Mouse (Mus musculus): Measurements from ENCODE around the gene Mvp.
A peak's percentile ranks its signal among the peaks of the same experiment; 100 is the strongest.

The Mvp gene

DNA sequence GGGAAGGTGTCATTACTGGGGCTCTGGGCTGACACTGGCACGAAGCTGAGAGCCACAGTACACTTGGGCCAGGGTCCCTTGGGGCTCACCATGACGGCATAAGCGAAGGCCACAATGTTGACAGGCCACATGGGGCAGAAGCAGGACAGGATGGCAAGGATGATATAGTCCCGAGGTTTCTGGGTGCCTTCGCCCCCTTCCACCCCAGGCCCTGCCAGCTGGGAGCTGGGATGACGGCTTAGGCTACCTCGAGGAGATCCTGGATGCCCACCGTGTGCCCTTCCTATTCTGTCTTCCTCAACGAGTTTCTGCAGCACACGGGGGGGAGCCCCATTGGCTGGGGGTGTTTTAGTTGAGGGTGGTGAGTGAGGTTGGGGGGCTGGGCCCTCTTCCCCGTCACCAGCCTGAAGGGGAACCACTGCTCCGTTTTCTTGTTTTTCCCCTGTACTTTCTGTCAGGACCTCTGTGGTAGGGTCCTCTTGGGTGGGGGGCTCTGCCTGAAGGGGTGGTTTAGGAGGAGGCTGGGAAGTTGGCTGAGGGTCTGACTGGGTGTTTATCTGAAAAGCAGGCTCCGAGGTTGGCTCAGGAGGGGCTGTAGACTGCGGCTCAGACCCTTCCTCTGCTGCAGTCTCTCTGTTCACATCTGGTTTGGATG lies 5.0 kb upstream of the Mvp start:
- DNase-seq (ENCODE audit: low read depth, low spot score): no peak

DNA sequence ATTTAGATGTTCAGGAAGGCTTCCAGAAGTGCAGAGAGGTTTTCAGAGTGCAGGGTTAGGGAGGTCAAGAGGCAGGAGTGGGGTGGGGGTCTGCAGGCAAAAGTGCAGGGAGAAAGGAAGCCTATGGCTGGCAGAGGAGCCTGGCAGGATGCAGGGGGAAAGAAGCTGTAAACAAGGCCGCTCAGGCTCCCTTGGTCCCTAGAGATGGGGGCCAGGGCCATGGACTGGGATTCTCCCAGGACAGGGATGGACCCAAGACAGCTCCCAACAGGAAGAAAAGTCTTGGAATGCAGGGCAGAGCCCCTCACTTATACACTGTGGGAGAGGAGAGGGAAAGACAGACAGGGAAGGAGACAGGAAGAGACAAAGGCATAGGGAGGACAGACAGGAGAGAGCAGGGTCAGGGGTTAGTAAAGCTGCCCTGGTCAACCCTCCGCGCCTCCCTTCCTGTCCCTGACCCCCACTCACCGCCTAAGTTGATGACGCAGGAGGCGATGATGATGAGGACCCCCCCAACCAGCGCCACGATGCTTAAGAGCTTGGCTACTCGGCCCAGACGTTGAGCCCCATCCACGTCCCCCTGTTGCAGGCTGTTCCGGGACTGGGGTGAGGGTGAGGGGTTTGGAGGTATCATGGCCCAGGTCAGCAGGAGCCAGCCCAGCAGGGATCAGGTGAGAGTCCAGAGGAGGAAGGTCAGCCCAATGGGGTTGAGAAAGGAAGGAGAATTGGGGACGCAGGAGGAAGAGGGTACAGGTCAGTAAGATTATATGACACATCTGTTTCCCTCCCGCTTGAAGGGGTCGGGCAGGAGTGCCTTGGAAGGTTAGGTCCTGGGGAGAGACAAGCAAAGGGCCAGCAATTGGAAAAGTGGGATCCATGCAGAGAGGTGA lies 4.2 kb upstream of the Mvp start:
- DNase-seq (ENCODE audit: low read depth, low spot score): no peak

GRCm38 (mm10) chr7:127017950-127018345 lies 3.5 kb upstream of the Mvp start:
- no peak for DNase-seq (ENCODE audit: low read depth, low spot score)

- DNase-seq (ENCODE audit: low read depth, low spot score): peak; percentile 100
Observed at GRCm38 (mm10) chr7:127016971-127017949, 2.8 kb upstream of the Mvp start, which contains the start of gene Pagr1a. Gene Pagr1a, minus strand, starts transcription at chr7:127017352.

GRCm38 (mm10) chr7:127016486-127016938 lies 2.1 kb upstream of the Mvp start:
- DNase-seq (ENCODE audit: low read depth, low spot score): no peak

DNA sequence TGATC lies 1.9 kb upstream of the Mvp start, which contains the start of gene Pagr1b:
TSS of gene Pagr1b (minus strand) at position 4 of the 5 bp plus-strand sequence.
- no peak for DNase-seq (ENCODE audit: low read depth, low spot score)

DNA sequence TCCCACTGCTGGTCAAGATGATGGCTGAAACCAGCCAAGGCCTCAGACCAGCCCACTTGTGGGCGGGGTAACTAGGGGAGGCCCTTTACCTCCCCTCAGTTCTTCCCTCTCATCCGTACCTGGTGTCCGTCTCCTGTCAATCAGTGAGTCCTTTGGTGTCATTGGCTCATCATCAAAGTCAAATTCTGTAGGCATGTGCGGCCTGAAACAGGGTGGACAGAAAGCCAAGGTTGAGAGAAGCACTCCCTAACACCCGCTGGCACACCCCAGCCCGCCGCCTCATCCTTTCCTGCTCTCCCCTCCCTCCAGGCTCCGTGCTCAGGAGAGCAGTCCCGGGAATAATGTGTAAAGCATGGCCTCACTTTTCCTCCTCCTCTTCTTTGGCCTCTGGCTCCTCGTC lies 1.7 kb upstream of the Mvp start:
- DNase-seq (ENCODE audit: low read depth, low spot score): no peak

GRCm38 (mm10) chr7:127014993-127015392 lies 572 bp upstream of the Mvp start:
- DNase-seq (ENCODE audit: low read depth, low spot score): no peak

DNA sequence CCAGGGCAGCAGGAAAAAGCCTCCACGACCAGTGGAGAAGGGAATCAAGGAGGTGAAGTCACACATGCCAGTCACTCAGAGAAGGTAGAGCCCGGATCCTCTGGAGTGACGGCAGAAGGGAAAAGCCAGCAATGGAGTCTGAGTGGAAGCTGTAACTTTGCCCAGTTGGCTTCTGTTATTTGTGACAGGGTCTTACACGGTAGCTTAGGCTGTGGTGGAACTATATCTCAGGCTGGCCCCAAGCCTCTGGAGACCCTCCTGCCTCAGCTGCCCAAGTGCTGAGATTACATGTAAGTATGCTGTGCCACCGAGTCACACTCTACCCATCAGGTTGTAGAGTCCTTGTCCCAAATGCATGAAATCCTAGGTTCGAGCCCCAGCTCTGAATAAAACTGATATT lies 1.0 kb downstream of the Mvp start:
- no peak for DNase-seq (ENCODE audit: low read depth, low spot score)

GRCm38 (mm10) chr7:127012845-127013244 lies 1.6 kb downstream of the Mvp start:
- DNase-seq (ENCODE audit: low read depth, low spot score): no peak

- no peak for DNase-seq (ENCODE audit: low read depth, low spot score)
Observed at GRCm38 (mm10) chr7:127012374-127012773, 2.0 kb downstream of the Mvp start.

DNA sequence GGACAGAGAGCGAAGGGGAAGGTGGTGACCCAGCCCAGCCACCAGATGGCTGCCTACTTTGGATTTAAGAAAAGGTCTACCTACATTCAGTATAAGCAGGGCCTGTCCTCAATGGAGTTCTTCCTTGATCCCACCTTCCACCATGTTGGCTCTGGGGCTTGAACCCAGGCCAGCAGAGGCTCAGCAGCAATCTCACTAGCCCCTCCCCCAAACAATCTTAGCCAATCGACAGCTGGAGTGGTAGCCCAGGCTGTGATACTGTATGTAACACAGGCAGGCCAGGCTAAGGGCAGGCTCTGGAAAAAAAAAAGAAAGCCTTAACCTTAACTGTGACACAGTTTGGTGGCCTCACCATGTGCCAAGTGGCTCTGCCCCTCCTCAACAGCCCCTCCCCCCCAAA lies 2.7 kb downstream of the Mvp start:
- DNase-seq (ENCODE audit: low read depth, low spot score): no peak

DNA sequence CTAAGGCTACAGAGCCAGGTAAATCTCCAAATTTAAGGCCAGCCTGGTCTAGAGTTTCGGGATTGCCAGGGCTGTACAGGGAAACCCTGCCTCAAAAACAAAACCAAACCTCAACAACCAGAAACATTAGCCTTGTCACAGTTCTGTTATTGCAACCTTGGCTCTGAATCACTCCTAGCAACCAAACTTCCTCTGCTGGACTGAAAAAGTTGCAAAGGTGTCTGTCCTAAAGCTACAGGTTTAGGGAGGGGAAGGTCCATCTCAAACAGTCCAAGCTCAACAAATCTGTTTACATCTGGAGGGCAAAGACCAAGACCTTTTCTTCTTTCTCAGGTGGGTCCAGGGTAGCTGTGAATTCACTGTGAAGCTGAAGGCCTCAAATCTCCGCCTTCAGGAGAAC lies 3.4 kb downstream of the Mvp start:
- no peak for DNase-seq (ENCODE audit: low read depth, low spot score)

GRCm38 (mm10) chr7:127009307-127010085 lies 4.9 kb downstream of the Mvp start:
- no peak for DNase-seq (ENCODE audit: low read depth, low spot score)

- no peak for DNase-seq (ENCODE audit: low read depth, low spot score)
Observed at GRCm38 (mm10) chr7:127008239-127009019, 6.0 kb downstream of the Mvp start.

GRCm38 (mm10) chr7:127007313-127008024 lies 7.0 kb downstream of the Mvp start:
- no peak for DNase-seq (ENCODE audit: low read depth, low spot score)

GRCm38 (mm10) chr7:127004122-127004875 lies 10.1 kb downstream of the Mvp start:
- no peak for DNase-seq (ENCODE audit: low read depth, low spot score)

- no peak for DNase-seq (ENCODE audit: low read depth, low spot score)
Observed at GRCm38 (mm10) chr7:127003620-127004019, 10.8 kb downstream of the Mvp start.

DNA sequence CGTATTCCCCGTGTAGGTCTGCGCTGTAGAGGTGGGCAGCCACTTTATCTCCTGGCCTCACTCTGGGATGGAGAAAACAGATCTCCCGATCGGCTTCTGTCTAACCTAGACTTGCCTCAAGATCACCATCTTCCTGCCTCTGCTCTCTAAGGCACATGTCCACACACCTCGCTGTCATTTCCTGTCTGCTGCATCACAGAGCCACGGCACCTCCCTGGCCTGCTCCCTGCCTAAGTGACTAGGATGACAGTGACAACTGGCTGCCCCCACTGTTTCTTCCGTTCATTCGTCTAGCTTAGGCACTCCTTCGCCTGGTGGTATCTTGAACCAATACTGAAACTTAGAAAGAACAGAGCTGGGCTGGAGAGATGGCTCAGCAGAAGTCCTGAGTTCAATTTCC lies 14.9 kb downstream of the Mvp start:
- no peak for DNase-seq (ENCODE audit: low read depth, low spot score)

All from mesoderm, embryonic 11.5 days (tissue).